Mouse (Mus musculus): Measurements from ENCODE around the gene Cd6.

GRCm38 (mm10) chr19:10869241-10869885 is 39.5 kb upstream of the Cd6 start:
- peak; percentile 37 for TF ChIP-seq POLR2A (IDR thresholded peaks at IDR 0.05; ENCODE audit: low read depth, low read length)
- TF ChIP-seq CTCF (conservative IDR thresholded peaks at IDR 0.05; ENCODE audit: insufficient read depth, insufficient read length, low read depth, low read length), result no peak
